Mouse (Mus musculus) frontal cortex, postnatal 36 days (tissue): Measurements from ENCODE around the gene Ngp.

Source experiments
- DNase-seq, 2 experiments: peaks; one replicate each; pipeline ENCODE4 v3.0.0; 2022; ENCODE audit warnings: low spot score in 2 of 2

Ngp gene

DNA sequence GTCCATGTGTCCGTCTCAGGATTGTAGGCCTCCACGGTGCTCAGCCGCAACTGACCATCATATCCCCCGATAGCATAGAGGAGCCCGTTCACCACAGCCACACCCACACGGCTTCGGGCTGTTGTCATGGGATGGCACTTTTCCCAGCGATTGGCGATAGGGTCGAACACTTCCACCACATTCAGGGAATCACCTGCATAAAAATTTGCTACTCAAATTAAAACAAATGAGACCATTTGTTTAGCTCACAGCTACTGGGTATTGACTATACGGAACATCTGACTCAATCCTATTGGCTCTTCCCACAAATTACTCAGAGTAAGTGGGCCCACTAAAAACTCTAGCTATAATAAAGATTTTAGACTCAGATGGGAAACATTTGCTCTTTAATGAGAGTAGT lies 16.5 kb downstream of the Ngp start:
- no peak for DNase-seq

DNA sequence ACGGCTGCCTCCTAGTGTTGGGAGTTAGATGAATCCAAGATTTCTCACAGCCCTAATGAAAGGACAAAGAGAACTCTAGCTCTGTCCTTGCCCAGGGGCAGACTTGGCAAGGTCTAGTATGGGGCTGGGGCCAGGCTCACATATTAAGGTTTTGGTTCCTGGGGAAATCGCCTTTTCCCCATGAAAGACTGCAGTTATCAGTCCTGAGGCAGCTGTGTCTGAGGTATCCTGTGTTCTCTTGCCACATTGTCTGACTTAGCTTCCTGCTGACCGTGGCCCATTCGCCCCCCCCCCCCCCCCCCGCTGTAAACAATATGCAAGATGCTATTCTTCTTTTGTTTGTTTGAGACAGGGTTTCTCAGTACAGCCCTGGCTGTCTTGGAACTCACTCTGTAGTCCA lies 20.5 kb downstream of the Ngp start:
- no peak for DNase-seq

DNA sequence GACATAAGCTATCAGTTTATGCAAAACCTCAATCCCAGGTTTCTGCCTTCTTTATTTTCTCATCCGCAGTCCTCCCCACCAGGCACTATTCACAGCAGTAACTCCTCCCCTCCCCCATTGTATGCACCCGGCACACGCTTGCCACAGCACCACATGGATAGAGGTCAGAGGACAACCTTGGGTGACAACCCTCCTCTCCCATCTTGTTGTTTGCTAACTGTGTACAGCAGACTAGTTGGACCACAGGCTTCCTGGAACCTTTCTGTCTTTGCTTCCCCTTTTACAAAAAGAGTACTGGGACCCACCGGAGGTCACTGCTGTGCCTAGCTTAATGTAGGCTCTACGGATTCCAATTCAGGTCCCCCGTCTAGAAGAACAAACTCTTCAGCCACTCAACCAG lies 21.0 kb downstream of the Ngp start:
- DNase-seq = no peak

DNA sequence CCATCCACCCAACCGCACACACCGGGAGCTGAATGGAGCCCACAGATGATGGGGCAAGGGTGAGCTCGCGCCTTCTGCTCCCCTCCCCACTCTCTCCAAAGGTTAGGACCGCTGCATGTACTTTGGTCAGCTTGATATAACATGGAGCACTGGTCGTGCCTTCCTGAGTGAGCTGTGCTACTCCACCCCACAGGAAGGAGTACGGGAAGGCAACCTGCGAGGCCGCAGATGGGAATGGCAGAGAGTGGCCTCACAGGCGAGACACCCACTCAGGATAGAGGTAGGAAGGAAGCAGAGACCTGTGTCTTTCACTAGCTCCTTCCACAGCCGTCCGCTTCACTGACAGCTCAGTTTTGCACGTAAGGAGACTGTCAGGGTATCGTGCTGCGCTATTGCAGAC lies 28.8 kb downstream of the Ngp start:
- no peak for DNase-seq

DNA sequence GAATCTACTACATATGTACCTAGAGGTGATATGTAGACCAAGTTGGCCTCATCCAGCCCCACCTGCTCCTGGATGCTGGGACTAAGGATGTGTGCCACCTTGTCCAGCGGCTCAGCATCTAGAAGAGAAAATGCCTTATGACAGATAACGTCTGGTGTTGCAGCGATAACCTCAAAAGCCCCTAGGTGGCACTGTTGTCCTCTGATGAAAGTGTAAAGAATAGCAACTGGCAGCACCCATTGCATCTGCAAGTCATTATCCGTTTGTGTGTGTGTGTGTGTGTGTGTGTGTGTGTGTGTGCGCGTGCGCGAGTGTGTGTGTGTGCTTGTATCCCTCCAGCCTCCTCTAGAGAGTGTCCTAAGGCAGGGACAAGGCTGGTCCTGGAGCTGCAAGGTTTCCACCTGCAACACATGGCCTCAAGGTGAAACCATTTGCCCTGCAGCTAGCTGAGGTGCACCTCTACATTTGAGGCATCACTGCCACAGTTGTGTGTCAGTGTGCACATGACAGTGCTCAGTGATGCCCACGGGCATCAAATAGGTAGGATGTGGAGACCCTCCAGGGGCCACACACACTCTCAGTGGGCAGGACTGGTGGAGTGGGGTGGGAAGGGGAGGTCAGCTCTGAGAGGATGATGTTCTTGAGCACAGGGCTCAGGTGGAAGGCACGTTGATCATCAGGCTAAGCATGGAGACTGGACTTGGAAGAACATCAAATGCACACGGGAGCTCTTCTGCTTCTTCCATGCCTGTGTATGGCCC lies 29.5 kb downstream of the Ngp start:
- peak; percentile 65 to 85 for DNase-seq

DNA sequence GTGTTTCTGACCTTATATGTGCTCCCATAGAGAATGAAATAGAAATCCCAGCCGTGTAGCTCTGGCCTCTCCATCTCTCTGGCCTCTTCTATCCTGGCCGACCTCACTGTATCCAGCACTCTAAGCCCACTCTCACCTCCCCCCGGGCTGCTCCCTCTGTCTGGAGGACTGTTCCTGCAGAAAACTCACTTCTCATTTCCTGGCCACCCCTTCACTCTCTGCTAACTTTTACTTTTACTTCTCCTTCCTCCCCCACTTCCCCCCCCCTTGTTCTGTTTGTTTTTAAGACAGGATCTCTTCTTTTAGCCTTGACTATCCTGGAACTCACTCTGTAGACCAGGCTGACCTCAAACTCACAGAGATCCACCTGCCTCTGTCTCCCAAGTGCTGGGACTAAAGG lies 33.0 kb downstream of the Ngp start:
- DNase-seq = no peak

DNA sequence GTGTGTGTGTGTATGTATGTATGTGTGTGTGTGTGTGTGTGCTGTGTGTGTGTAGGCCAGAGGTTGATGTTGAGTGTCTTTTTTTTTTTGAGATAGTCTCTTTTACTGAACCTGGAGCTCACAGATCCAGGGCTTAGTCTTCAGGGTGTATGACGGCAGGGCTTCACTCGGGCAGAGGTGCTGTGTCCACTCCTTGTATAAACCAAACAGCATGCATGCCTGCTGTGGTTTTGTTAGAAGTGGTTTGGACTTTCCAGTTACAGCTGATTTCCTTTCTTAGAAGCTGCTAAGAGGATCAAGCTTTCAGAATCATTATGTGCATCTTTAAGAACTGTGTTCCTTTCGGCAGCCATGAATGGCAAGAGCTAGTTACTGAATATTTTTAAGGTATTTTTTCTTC lies 38.4 kb downstream of the Ngp start:
- no peak for DNase-seq

DNA sequence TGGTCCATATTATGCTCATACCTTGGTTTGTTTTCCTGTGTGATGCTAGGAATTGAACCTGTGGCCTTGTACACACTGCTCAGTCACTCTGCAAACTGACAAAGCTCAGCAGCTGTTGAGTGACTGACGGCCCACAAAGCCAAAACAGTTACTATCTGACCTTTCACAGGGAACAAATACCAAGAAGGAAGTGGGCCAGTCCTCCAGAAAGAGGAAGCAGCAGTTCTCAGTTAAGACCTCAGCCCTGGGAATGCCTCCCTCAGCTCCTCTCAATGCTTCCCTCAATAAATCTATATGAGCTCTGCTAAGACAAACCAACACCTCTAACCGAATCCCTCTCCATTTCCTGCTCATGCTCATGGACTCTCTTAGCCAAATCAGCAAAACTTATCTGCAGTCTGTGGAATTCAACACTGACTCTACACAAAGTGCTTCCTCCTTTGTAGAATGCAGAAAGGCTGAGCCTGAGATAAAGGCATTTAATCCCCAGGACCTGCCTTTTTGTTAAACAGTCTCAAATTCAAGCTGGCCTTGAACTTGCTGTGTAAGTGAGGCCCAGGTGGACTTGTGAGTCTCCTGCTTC lies 39.7 kb downstream of the Ngp start:
- DNase-seq = no peak

DNA sequence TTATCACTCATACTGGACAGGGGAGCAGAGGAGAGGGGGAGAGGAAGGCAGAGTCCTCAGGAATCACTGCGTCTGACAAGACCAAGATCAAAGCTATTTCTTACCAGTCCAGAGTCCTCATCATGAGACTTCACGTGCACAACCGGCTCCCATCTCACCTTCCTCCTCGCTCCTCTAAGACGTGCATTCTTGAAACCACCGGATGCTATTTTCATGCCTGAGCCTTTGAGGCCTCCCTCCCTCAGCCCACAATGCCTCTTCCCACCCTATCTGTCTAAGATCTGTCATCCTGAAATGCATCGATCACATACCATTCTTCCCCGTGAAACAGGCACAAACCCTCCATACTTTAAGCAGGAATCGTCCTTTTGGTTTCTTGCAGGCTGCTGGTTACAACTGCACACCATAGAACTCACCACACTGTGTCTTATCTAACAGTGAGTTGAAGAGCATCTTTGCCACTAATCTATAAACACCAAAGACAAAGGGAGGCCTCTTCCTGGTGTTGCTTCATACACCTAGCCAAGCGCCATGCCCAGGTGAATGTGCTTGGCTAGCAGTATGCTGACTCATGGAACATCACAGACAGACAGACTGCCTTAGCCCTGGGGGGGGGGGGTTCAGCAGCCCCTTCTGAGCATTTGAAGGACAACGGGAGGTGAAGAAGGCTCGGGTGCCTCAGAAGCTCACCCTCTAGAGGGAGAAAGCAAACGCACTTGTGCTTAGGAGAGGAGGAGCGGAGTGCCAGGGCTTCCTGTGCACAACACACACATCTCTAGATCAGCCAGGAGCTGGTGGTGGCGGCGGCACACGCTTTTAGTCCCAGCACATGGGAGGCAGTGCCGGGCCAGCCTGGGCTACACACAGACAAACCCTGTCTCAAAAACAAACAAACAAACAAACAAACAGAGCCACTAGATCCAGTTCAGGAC lies 41.6 kb downstream of the Ngp start:
- DNase-seq = no peak

DNA sequence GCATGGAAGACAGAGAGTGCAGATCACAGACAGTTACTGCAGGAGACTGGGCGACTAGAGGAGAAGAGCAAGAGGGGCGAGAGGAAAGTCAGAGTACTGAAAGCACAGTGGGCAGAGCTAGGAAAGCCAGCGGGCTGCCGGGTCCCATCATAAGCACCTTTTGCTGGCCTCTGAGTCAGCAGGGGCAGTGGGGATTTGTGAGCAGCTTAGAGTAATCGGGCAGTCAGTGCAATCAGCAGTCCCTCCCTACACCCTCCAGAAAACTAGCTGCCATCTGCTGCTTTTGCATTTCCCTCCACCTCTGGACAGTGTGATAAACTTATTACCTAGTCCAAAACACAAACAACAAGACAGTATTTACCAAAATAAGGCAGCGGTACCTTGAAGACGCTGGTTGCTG lies 42.8 kb downstream of the Ngp start:
- no peak for DNase-seq

DNA sequence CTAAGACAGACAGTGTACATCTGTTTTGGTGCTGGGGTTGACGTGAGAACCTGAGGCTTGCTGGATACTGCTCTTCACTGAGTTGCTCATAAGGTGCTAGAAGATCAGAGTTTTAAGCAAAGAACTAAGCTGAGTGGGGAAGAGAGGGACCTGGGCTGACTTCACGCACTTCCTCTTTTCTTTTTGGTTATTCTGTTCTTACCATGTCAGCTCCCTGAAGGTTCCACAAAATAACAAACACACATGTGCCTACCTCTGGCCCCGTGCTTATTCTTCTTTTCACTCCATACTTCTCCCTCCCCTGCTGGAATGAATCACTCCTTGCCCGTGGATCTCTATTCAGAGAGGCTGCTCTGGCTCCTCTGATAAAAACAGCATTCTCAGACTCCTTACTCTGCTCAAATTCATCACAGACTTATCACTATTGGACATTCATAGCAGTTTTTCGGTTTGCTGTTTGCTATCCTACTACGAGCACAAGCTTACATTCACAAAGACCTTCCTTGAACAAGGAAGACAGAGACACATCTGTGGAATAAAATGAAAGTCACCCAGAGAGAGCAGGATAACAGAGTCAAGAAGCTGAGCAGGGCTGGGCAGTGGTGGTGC lies 44.5 kb downstream of the Ngp start:
- DNase-seq = no peak

DNA sequence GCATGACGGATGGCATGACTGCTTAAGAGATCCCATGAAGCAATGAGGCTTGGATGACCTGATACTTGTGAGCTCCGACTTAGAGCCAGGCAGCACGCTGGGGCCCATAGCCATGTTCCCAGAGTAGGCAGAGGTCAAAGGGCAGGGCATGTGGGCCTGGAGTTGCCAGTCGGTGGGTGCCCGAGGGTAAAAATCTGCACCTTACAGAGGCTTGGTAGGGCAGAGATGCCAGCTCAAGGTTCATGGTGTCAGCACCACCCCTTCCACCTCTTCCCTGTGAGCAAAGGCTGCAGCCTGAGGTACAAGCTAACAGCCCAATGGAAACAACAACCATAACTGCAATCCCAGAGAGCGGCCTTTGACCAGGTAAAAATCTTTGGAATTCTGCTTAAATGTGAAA lies 45.8 kb downstream of the Ngp start:
- DNase-seq = no peak

DNA sequence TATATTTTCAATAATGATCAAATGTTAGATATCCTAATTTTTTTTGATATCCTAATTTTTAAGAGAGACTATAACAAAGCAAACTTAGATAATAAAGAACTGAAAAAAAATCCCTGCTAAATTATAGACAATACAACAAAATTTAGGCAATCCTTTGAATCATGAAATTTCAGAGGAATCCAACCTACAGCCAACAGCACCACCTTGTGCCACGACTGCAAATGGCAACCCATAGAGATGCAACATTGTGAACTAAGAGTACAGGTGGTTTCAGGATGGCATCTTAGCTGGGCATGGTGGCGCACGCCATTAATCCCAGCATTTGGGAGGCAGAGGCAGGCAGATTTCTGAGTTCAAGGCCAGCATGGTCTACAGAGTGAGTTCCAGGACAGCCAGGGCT lies 46.6 kb downstream of the Ngp start:
- no peak for DNase-seq
